Mouse (Mus musculus): ENCODE results near the gene Gria3. TPM values are rescaled to one million over a fixed set of nuclear protein-coding genes. Genes with fewer than 3 reads are reported as not detected.

The Gria3 gene
- polyA plus RNA-seq (2012; rRNA removed) = 2.9 and 4.6 TPM in 2 replicates

- WGBS = 29% methylated on average over 21 of the region's 21 CpGs
- DNase-seq = no peak
- Histone ChIP-seq H3K4me3 (replicated peaks; ENCODE audit: extremely low read depth, low read depth, low read length) (peak within 1 kb of the TSS; percentile 31), H3K4me1 (ENCODE audit: control insufficient read depth, insufficient read depth, low read length) (no peaks in the 10 kb centered on the region; the same call in 1 of the 2 replicates)
- TF ChIP-seq POLR2A (IDR thresholded peaks at IDR 0.05; ENCODE audit: borderline replicate concordance, extremely low read depth, low read depth, low read length) (no peak), CTCF (IDR thresholded peaks at IDR 0.05; ENCODE audit: insufficient read depth, low read length) (no peak)
Measured at GRCm38 (mm10) chrX:41400058-41400904, at the start of gene Gria3. Gene Gria3, plus strand, starts transcription at chrX:41400854.

- Histone ChIP-seq H3K4me1 (ENCODE audit: control insufficient read depth, insufficient read depth, low read length) (no peaks in the 10 kb centered on the region), H3K4me3 (replicated peaks; ENCODE audit: extremely low read depth, low read depth, low read length) (no peak overlapping the region)
- DNase-seq = no peak
- 66% methylated on average over 7 of the region's 7 CpGs for WGBS
- no peak for TF ChIP-seq POLR2A (IDR thresholded peaks at IDR 0.05; ENCODE audit: borderline replicate concordance, extremely low read depth, low read depth, low read length)
- no peak for TF ChIP-seq CTCF (IDR thresholded peaks at IDR 0.05; ENCODE audit: insufficient read depth, low read length)
Measured at GRCm38 (mm10) chrX:41387086-41387485, 13.6 kb upstream of the Gria3 start.

- WGBS = 89% methylated on average over 1 of the region's 1 CpGs
- TF ChIP-seq POLR2A (IDR thresholded peaks at IDR 0.05; ENCODE audit: borderline replicate concordance, extremely low read depth, low read depth, low read length) = no peak
Measured at GRCm38 (mm10) chrX:41389079-41389478, 11.6 kb upstream of the Gria3 start.

GRCm38 (mm10) chrX:41398482-41398881 is 2.2 kb upstream of the Gria3 start:
- Histone ChIP-seq H3K4me1 (ENCODE audit: control insufficient read depth, insufficient read depth, low read length) (no peaks in the 10 kb centered on the region), H3K4me3 (replicated peaks; ENCODE audit: extremely low read depth, low read depth, low read length) (no peak overlapping the region)
- DNase-seq = no peak
- TF ChIP-seq CTCF (IDR thresholded peaks at IDR 0.05; ENCODE audit: insufficient read depth, low read length) (no peak), POLR2A (IDR thresholded peaks at IDR 0.05; ENCODE audit: borderline replicate concordance, extremely low read depth, low read depth, low read length) (no peak)

More at GRCm38 (mm10) chrX:41389079-41389478, 11.6 kb upstream of the Gria3 start:
- no peak for DNase-seq
- H3K4me3 ChIP-seq (replicated peaks; ENCODE audit: extremely low read depth, low read depth, low read length) = no peak overlapping the region
- no peaks in the 10 kb centered on the region for H3K4me1 ChIP-seq (ENCODE audit: control insufficient read depth, insufficient read depth, low read length)

- Histone ChIP-seq H3K4me3 (replicated peaks; ENCODE audit: extremely low read depth, low read depth, low read length) (peak overlapping the region; percentile 31), H3K4me1 (ENCODE audit: control insufficient read depth, insufficient read depth, low read length) (no peaks in the 10 kb centered on the region; the same call in 1 of the 2 replicates)
- no peak for DNase-seq
- WGBS = 32% methylated on average over 17 of the region's 17 CpGs
- TF ChIP-seq CTCF (IDR thresholded peaks at IDR 0.05; ENCODE audit: insufficient read depth, low read length) (no peak), POLR2A (IDR thresholded peaks at IDR 0.05; ENCODE audit: borderline replicate concordance, extremely low read depth, low read depth, low read length) (no peak)
Measured at GRCm38 (mm10) chrX:41401186-41401585, 532 bp downstream of the Gria3 start.

GRCm38 (mm10) chrX:41401590-41402240 is 1.1 kb downstream of the Gria3 start:
- H3K4me1 ChIP-seq (ENCODE audit: control insufficient read depth, insufficient read depth, low read length) = no peaks in the 10 kb centered on the region; the same call in 1 of the 2 replicates
- 28% methylated on average over 20 of the region's 20 CpGs for WGBS
- H3K4me3 ChIP-seq (replicated peaks; ENCODE audit: extremely low read depth, low read depth, low read length) = peak overlapping the region; percentile 31
- no peak for DNase-seq
- TF ChIP-seq POLR2A (IDR thresholded peaks at IDR 0.05; ENCODE audit: borderline replicate concordance, extremely low read depth, low read depth, low read length) (no peak), CTCF (IDR thresholded peaks at IDR 0.05; ENCODE audit: insufficient read depth, low read length) (no peak)

GRCm38 (mm10) chrX:41402656-41403055 is 2.0 kb downstream of the Gria3 start:
- no peak for DNase-seq
- TF ChIP-seq POLR2A (IDR thresholded peaks at IDR 0.05; ENCODE audit: borderline replicate concordance, extremely low read depth, low read depth, low read length) (no peak), CTCF (IDR thresholded peaks at IDR 0.05; ENCODE audit: insufficient read depth, low read length) (no peak)
- Histone ChIP-seq H3K4me1 (ENCODE audit: control insufficient read depth, insufficient read depth, low read length) (no peaks in the 10 kb centered on the region; the same call in 1 of the 2 replicates), H3K4me3 (replicated peaks; ENCODE audit: extremely low read depth, low read depth, low read length) (peak overlapping the region; percentile 34)
- WGBS = 31% methylated on average over 6 of the region's 6 CpGs

GRCm38 (mm10) chrX:41406288-41406687 is 5.6 kb downstream of the Gria3 start:
- 64% methylated on average over 9 of the region's 9 CpGs for WGBS
- TF ChIP-seq POLR2A (IDR thresholded peaks at IDR 0.05; ENCODE audit: borderline replicate concordance, extremely low read depth, low read depth, low read length) = no peak
- no peak for TF ChIP-seq CTCF (IDR thresholded peaks at IDR 0.05; ENCODE audit: insufficient read depth, low read length)
- H3K4me1 ChIP-seq (ENCODE audit: control insufficient read depth, insufficient read depth, low read length) = no peaks in the 10 kb centered on the region; the same call in 1 of the 2 replicates

GRCm38 (mm10) chrX:41409791-41410190 is 9.1 kb downstream of the Gria3 start:
- Histone ChIP-seq H3K4me1 (ENCODE audit: control insufficient read depth, insufficient read depth, low read length) (no peaks in the 10 kb centered on the region; the same call in 1 of the 2 replicates), H3K4me3 (replicated peaks; ENCODE audit: extremely low read depth, low read depth, low read length) (no peak overlapping the region)
- TF ChIP-seq POLR2A (IDR thresholded peaks at IDR 0.05; ENCODE audit: borderline replicate concordance, extremely low read depth, low read depth, low read length) = no peak
- no peak for TF ChIP-seq CTCF (IDR thresholded peaks at IDR 0.05; ENCODE audit: insufficient read depth, low read length)
- DNase-seq = no peak
- 18% methylated on average over 1 of the region's 1 CpGs for WGBS

More at GRCm38 (mm10) chrX:41406288-41406687, 5.6 kb downstream of the Gria3 start:
- DNase-seq = no peak
- no peak overlapping the region for H3K4me3 ChIP-seq (replicated peaks; ENCODE audit: extremely low read depth, low read depth, low read length)

All from lung, adult 2 months (tissue).